Mouse (Mus musculus): ENCODE data around the gene Bcl9l.

The Bcl9l gene

GRCm38 (mm10) chr9:44498421-44499355 is 16.1 kb downstream of the Bcl9l start:
- peak; percentile 87 for DNase-seq

- DNase-seq = peak in 1 of 2 experiments; percentile 50
Measured at GRCm38 (mm10) chr9:44499356-44500162, 16.9 kb downstream of the Bcl9l start.

GRCm38 (mm10) chr9:44500163-44500533 is 17.5 kb downstream of the Bcl9l start:
- no peak for DNase-seq

- no peak for DNase-seq
Measured at GRCm38 (mm10) chr9:44500638-44501175, 18.1 kb downstream of the Bcl9l start.

- DNase-seq = no peak
Measured at GRCm38 (mm10) chr9:44501206-44501879, 18.7 kb downstream of the Bcl9l start.

GRCm38 (mm10) chr9:44502006-44502405 is 19.4 kb downstream of the Bcl9l start:
- DNase-seq = peak; percentile 87 to 92

GRCm38 (mm10) chr9:44504893-44505823 is 22.5 kb downstream of the Bcl9l start:
- peak in 1 of 2 experiments; percentile 51 for DNase-seq

GRCm38 (mm10) chr9:44505824-44506467 is 23.3 kb downstream of the Bcl9l start:
- DNase-seq = no peak

GRCm38 (mm10) chr9:44506566-44506965 is 23.9 kb downstream of the Bcl9l start:
- no peak for DNase-seq

GRCm38 (mm10) chr9:44507345-44507744 is 24.7 kb downstream of the Bcl9l start:
- DNase-seq = no peak

GRCm38 (mm10) chr9:44508124-44508619 is 25.5 kb downstream of the Bcl9l start:
- no peak for DNase-seq

- no peak for DNase-seq
Measured at GRCm38 (mm10) chr9:44508721-44509486, 26.3 kb downstream of the Bcl9l start.

- DNase-seq = peak; percentile 93 to 97
Measured at GRCm38 (mm10) chr9:44509487-44510354, 27.1 kb downstream of the Bcl9l start.

GRCm38 (mm10) chr9:44510355-44510871 is 27.8 kb downstream of the Bcl9l start:
- no peak for DNase-seq

GRCm38 (mm10) chr9:44510872-44511601 is 28.4 kb downstream of the Bcl9l start:
- peak in 1 of 2 experiments; percentile 62 for DNase-seq

- peak; percentile 62 to 84 for DNase-seq
Measured at GRCm38 (mm10) chr9:44511935-44512716, 29.5 kb downstream of the Bcl9l start.

GRCm38 (mm10) chr9:44512717-44513003 is 30.0 kb downstream of the Bcl9l start:
- DNase-seq = no peak
